Mouse (Mus musculus): Measurements from ENCODE around the gene Dlgap4.

- TF ChIP-seq CTCF (conservative IDR thresholded peaks at IDR 0.05; ENCODE audit: low read length) (no peak), POU5F1 (IDR thresholded peaks at IDR 0.05; ENCODE audit: borderline replicate concordance, low read length) (no peak), NANOG (IDR thresholded peaks at IDR 0.05; ENCODE audit: borderline replicate concordance, low read length) (no peak)
Measured at GRCm38 (mm10) chr2:156788836-156789235, 175.3 kb downstream of the Dlgap4 start.
